22 mouse cellular contexts compared by ENCODE assay signal in genomic region chr10:66354072-66354471, GRCm38 (mm10).
"Had no signal": no experiment of that assay in that cellular context is flagged by ENCODE, and none has a peak within 500 bp of the region (broad histone marks: within the 10 kb centered on the region; RNA-seq: fewer than 3 reads in every experiment).

No protein-coding gene starts in this region.

- H3K4me1 ChIP-seq: limb, embryonic 10.5 days; limb, embryonic 13.5 days; liver, embryonic 12.5 days; liver, embryonic 15.5 days; lung, embryonic 15.5 days; neural tube, embryonic 12.5 days; neural tube, embryonic 15.5 days; stomach, embryonic 15.5 days had no signal

- H3K27ac ChIP-seq: kidney, postnatal 0 days; layer of hippocampus, adult 2 months; limb, embryonic 10.5 days; limb, embryonic 13.5 days; liver, embryonic 12.5 days; liver, embryonic 15.5 days; lung, embryonic 15.5 days; neural tube, embryonic 12.5 days; neural tube, embryonic 15.5 days; stomach, embryonic 15.5 days had no signal

- H3K36me3 ChIP-seq: limb, embryonic 10.5 days; limb, embryonic 13.5 days; liver, embryonic 12.5 days; liver, embryonic 15.5 days; lung, embryonic 15.5 days; neural tube, embryonic 12.5 days; neural tube, embryonic 15.5 days; stomach, embryonic 15.5 days had no signal

- H3K27me3 ChIP-seq: limb, embryonic 13.5 days; liver, embryonic 12.5 days; liver, embryonic 15.5 days; lung, embryonic 15.5 days; neural tube, embryonic 12.5 days; neural tube, embryonic 15.5 days; stomach, embryonic 15.5 days had no signal

- H3K9me3 ChIP-seq: limb, embryonic 10.5 days; limb, embryonic 13.5 days; liver, embryonic 15.5 days; lung, embryonic 15.5 days; neural tube, embryonic 12.5 days; neural tube, embryonic 15.5 days; stomach, embryonic 15.5 days had no signal

- DNase-seq: kidney, postnatal 25 days; layer of hippocampus, adult 9-11 months; liver; lung, adult 18-20 months; lung, postnatal 10 days; lung, postnatal 36 days; midbrain, embryonic 14.5 days; retina, postnatal 1 day; right cerebral cortex, postnatal 25 days; spleen, adult 18-20 months; thymus, adult 18-20 months; thymus, postnatal 36 days had no signal

- H3K4me3 ChIP-seq: layer of hippocampus, adult 2 months; limb, embryonic 10.5 days; limb, embryonic 13.5 days; liver, embryonic 12.5 days; liver, embryonic 15.5 days; lung, embryonic 15.5 days; neural tube, embryonic 12.5 days; neural tube, embryonic 15.5 days; stomach, embryonic 15.5 days had no signal
